Mouse (Mus musculus) myocyte (in vitro differentiated cells): ENCODE results near the gene Speg.

Source experiments
- CEBPB ChIP-seq: IDR thresholded peaks from 2 replicates; pipeline ENCODE4 v1.6.1; 2011; ENCODE audit warnings: mild to moderate bottlenecking, moderate library complexity; ENCODE audit not compliant: poor library complexity, insufficient read depth, severe bottlenecking
- E2F4 ChIP-seq: IDR thresholded peaks from one replicate; pipeline ENCODE4 v1.6.1; 2011; ENCODE audit warnings: mild to moderate bottlenecking, control low read depth, moderate library complexity; ENCODE audit not compliant: insufficient read depth
- MAX ChIP-seq: IDR thresholded peaks from one replicate; pipeline ENCODE4 v1.6.1; 2011; ENCODE audit warnings: low read depth, mild to moderate bottlenecking, control low read depth
- MYOD1 ChIP-seq, 3 experiments: IDR thresholded peaks; one replicate each; pipeline ENCODE4 v1.6.1; 2011; ENCODE audit warnings: control low read depth in 2 of 3, low read depth in 2 of 3, mild to moderate bottlenecking in 2 of 3, moderate library complexity in 1 of 3; ENCODE audit not compliant: insufficient read length in 2 of 3, control insufficient read depth in 1 of 3
- POLR2A ChIP-seq: IDR thresholded peaks from one replicate; pipeline ENCODE4 v1.6.1; 2011; ENCODE audit warnings: low read depth, mild to moderate bottlenecking, control low read depth, moderate library complexity; ENCODE audit not compliant: insufficient read length
- POLR2AphosphoS2 ChIP-seq: IDR thresholded peaks from one replicate; pipeline ENCODE4 v1.6.1; 2011; ENCODE audit warnings: low read depth, control low read depth; ENCODE audit not compliant: insufficient read length
- SRF ChIP-seq: IDR thresholded peaks from one replicate; pipeline ENCODE4 v1.6.1; 2011; ENCODE audit warnings: low read depth; ENCODE audit not compliant: control insufficient read depth, insufficient read length
- TCF12 ChIP-seq: IDR thresholded peaks from one replicate; pipeline ENCODE4 v1.6.1; 2011; ENCODE audit warnings: mild to moderate bottlenecking, control low read depth; ENCODE audit not compliant: poor library complexity, insufficient read depth, severe bottlenecking
- USF1 ChIP-seq: IDR thresholded peaks from one replicate; pipeline ENCODE4 v1.6.1; 2011; ENCODE audit warnings: low read depth, mild to moderate bottlenecking, control low read depth, moderate library complexity

DNA sequence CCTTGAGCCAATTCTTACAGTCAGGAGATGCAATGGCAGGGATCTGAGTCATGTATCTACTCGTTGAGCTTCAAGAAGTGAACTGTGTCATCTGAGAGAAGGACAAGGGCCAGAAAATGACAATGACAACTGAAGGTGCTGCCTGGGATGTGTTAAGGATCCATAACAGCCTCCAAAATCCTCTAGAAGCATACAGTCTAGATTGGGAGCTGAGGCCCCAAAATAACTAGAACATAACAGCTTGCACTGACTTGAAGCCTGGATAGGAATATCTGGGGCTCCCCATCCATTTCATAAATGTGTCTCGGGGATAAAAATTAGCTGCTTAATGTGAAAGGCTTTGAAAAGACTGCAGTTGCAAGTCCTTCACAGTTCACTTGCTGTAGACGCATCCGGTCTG lies 17.1 kb upstream of the Speg start:
- TF ChIP-seq POLR2AphosphoS2 (no peak), TCF12 (no peak), MAX (no peak), E2F4 (no peak), USF1 (no peak), CEBPB (no peak), MYOD1 (IDR thresholded peaks at IDR 0.05; ENCODE audit: control insufficient read depth in 1 of 3, insufficient read length in 2 of 3, low read depth in 2 of 3) (no peak), POLR2A (no peak), SRF (no peak)
